Mouse (Mus musculus): ENCODE results near the gene C3ar1. TPM values are rescaled to one million over a fixed set of nuclear protein-coding genes. Genes with fewer than 3 reads are reported as not detected.

C3ar1 gene
- polyA plus RNA-seq, 1 experiment from 2014 or later: 1.9 TPM

- DNase-seq (ENCODE audit: low spot score): no peak
- no peaks in the 10 kb centered on the region for H3K36me3 ChIP-seq (replicated peaks; ENCODE audit: control insufficient read depth, insufficient read depth)
- H3K4me2 ChIP-seq (replicated peaks): peak overlapping the region; percentile 60
- peak overlapping the region; percentile 49 for H3K4me3 ChIP-seq (replicated peaks; ENCODE audit: low read length)
- H3K9ac ChIP-seq: peak overlapping the region; percentile 47
- WGBS: 1% methylated on average over 11 of the region's 11 CpGs
- H3K27ac ChIP-seq: peak overlapping the region; percentile 90
- ATAC-seq (ENCODE audit: low FRiP score): peak; percentile 0; the same call in 1 of the 2 replicates
- peaks cover 12% of the 10 kb centered on the region for H3K4me1 ChIP-seq (replicated peaks; ENCODE audit: control insufficient read depth, insufficient read depth, low read length)
- H3K9me3 ChIP-seq (ENCODE audit: control insufficient read depth, low read length): no peaks in the 10 kb centered on the region
- no peaks in the 10 kb centered on the region for H3K27me3 ChIP-seq (ENCODE audit: control insufficient read depth, insufficient read depth, low read length)
Measured at GRCm38 (mm10) chr6:122810022-122810614, 45.8 kb downstream of the C3ar1 start.

GRCm38 (mm10) chr6:122804418-122804817 is 51.5 kb downstream of the C3ar1 start:
- Histone ChIP-seq H3K9ac (no peak overlapping the region), H3K4me2 (replicated peaks) (no peak overlapping the region), H3K36me3 (replicated peaks; ENCODE audit: control insufficient read depth, insufficient read depth) (no peaks in the 10 kb centered on the region), H3K4me3 (replicated peaks; ENCODE audit: low read length) (no peak overlapping the region), H3K4me1 (replicated peaks; ENCODE audit: control insufficient read depth, insufficient read depth, low read length) (peaks cover 11% of the 10 kb centered on the region; the same call in 1 of the 2 replicates), H3K9me3 (ENCODE audit: control insufficient read depth, low read length) (no peaks in the 10 kb centered on the region), H3K27me3 (ENCODE audit: control insufficient read depth, insufficient read depth, low read length) (peaks cover 17% of the 10 kb centered on the region), H3K27ac (no peak overlapping the region)
- ATAC-seq (ENCODE audit: low FRiP score) (no peak), DNase-seq (ENCODE audit: low spot score) (peak; percentile 75)
- 29% methylated on average over 5 of the region's 5 CpGs for WGBS

- H3K36me3 ChIP-seq (replicated peaks; ENCODE audit: control insufficient read depth, insufficient read depth): no peaks in the 10 kb centered on the region
- whole genome bisulfite sequencing: 2% methylated on average over 34 of the region's 34 CpGs
- H3K4me1 ChIP-seq (replicated peaks; ENCODE audit: control insufficient read depth, insufficient read depth, low read length): peaks cover 11% of the 10 kb centered on the region; the same call in 1 of the 2 replicates
- peak; percentile 78 for ATAC-seq (ENCODE audit: low FRiP score)
- H3K9me3 ChIP-seq (ENCODE audit: control insufficient read depth, low read length): no peaks in the 10 kb centered on the region
- H3K4me2 ChIP-seq (replicated peaks): peak overlapping the region; percentile 79
- peak overlapping the region; percentile 78 for H3K9ac ChIP-seq
- peak overlapping the region; percentile 52 for H3K4me3 ChIP-seq (replicated peaks; ENCODE audit: low read length)
- H3K27me3 ChIP-seq (ENCODE audit: control insufficient read depth, insufficient read depth, low read length): peaks cover 17% of the 10 kb centered on the region
- H3K27ac ChIP-seq: peak overlapping the region; percentile 51
- DNase-seq (ENCODE audit: low spot score): peak; percentile 63
Measured at GRCm38 (mm10) chr6:122801801-122802514, 54.0 kb downstream of the C3ar1 start.

GRCm38 (mm10) chr6:122801301-122801800 is 54.6 kb downstream of the C3ar1 start, which contains the start of gene Slc2a3:
Gene Slc2a3 (minus strand): TSS chr6:122801640.
- H3K4me1 ChIP-seq (replicated peaks; ENCODE audit: control insufficient read depth, insufficient read depth, low read length): peaks cover 11% of the 10 kb centered on the region; the same call in 1 of the 2 replicates
- peak within 1 kb of the TSS; percentile 52 for H3K4me3 ChIP-seq (replicated peaks; ENCODE audit: low read length)
- H3K9ac ChIP-seq: peak within 1 kb of the TSS; percentile 78
- peak within 1 kb of the TSS; percentile 51 for H3K27ac ChIP-seq
- DNase-seq (ENCODE audit: low spot score) (peak; percentile 52), ATAC-seq (ENCODE audit: low FRiP score) (peak; percentile 73)
- H3K36me3 ChIP-seq (replicated peaks; ENCODE audit: control insufficient read depth, insufficient read depth): no peaks in the 10 kb centered on the region
- H3K9me3 ChIP-seq (ENCODE audit: control insufficient read depth, low read length): no peaks in the 10 kb centered on the region
- WGBS: under 1% methylated on average over 46 of the region's 46 CpGs
- H3K27me3 ChIP-seq (ENCODE audit: control insufficient read depth, insufficient read depth, low read length): peaks cover 17% of the 10 kb centered on the region
- H3K4me2 ChIP-seq (replicated peaks): peak within 1 kb of the TSS; percentile 79

- peaks cover 11% of the 10 kb centered on the region; the same call in 1 of the 2 replicates for H3K4me1 ChIP-seq (replicated peaks; ENCODE audit: control insufficient read depth, insufficient read depth, low read length)
- H3K4me3 ChIP-seq (replicated peaks; ENCODE audit: low read length): peak overlapping the region; percentile 52
- H3K27me3 ChIP-seq (ENCODE audit: control insufficient read depth, insufficient read depth, low read length): peaks cover 17% of the 10 kb centered on the region
- peak overlapping the region; percentile 79 for H3K4me2 ChIP-seq (replicated peaks)
- DNase-seq (ENCODE audit: low spot score) (no peak), ATAC-seq (ENCODE audit: low FRiP score) (no peak)
- H3K27ac ChIP-seq: 0 out of 2 replicates have a peak overlapping the region, but pooled peaks have one; percentile 51
- H3K36me3 ChIP-seq (replicated peaks; ENCODE audit: control insufficient read depth, insufficient read depth): no peaks in the 10 kb centered on the region
- 42% methylated on average over 10 of the region's 10 CpGs for WGBS
- no peaks in the 10 kb centered on the region for H3K9me3 ChIP-seq (ENCODE audit: control insufficient read depth, low read length)
- peak overlapping the region; percentile 78 for H3K9ac ChIP-seq
Measured at GRCm38 (mm10) chr6:122800640-122801300, 55.2 kb downstream of the C3ar1 start.

Small RNAs within 50 kb of the gene (microRNA-seq; reads per million reads assigned to microRNA genes)
- gene Mir7231: 0.48 reads per million

Other genes starting within 250 kb of the C3ar1 start
- gene Gdf3, start 246.1 kb downstream of the C3ar1 start, polyA plus RNA-seq (2014; fragmentation: Nextera tagmentation; extraction: Ambion mirVana): not detected in 2 replicates
- gene Dppa3, start 229.8 kb downstream of the C3ar1 start, polyA plus RNA-seq (2014; fragmentation: Nextera tagmentation; extraction: Ambion mirVana): not detected in 2 replicates
- 0.09 TPM in 1 of 2 replicates, not detected in the other for gene Nanog, start 148.7 kb downstream of the C3ar1 start, polyA plus RNA-seq (2014; fragmentation: Nextera tagmentation; extraction: Ambion mirVana)
- 40.1 and 51.6 TPM in 2 replicates for gene Slc2a3, start 54.5 kb downstream of the C3ar1 start, polyA plus RNA-seq (2014; fragmentation: Nextera tagmentation; extraction: Ambion mirVana)
- 9.5 and 11.0 TPM in 2 replicates for gene Foxj2, start 36.2 kb downstream of the C3ar1 start, polyA plus RNA-seq (2014; fragmentation: Nextera tagmentation; extraction: Ambion mirVana)
- gene Necap1, start 18.3 kb upstream of the C3ar1 start, polyA plus RNA-seq (2014; fragmentation: Nextera tagmentation; extraction: Ambion mirVana): 153 and 172 TPM in 2 replicates
- 1.5 and 2.4 TPM in 2 replicates for gene Clec4a1, start 65.7 kb upstream of the C3ar1 start, polyA plus RNA-seq (2014; fragmentation: Nextera tagmentation; extraction: Ambion mirVana)
- gene Clec4a3, start 96.4 kb upstream of the C3ar1 start, polyA plus RNA-seq (2014; fragmentation: Nextera tagmentation; extraction: Ambion mirVana): 0.83 and 0.99 TPM in 2 replicates
- gene Clec4a4, start 134.2 kb upstream of the C3ar1 start, polyA plus RNA-seq (2014; fragmentation: Nextera tagmentation; extraction: Ambion mirVana): not detected in 2 replicates
- not detected in 2 replicates for gene Clec4b1, start 193.8 kb upstream of the C3ar1 start, polyA plus RNA-seq (2014; fragmentation: Nextera tagmentation; extraction: Ambion mirVana)